ENCODE assay signal across 18 mouse cellular contexts in the genomic region with DNA sequence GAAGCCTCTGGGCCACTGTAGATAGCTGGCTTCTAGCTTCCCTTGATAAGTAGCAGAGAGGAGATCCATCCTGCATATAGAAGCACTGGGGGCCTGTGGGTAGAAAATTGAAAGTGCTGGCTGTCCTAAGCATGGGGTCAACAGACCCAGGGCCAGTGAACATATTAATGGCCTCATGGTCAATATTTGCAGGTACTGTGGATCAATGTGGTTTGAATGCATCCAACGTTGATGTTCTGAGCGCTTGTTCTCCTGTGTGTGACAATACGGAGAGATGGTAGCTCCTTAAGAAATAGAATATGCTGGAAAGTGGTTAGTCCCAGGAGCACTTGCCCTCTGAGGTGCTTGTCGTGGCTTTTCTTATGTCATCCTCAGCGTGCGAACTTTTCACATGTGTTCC.
"Had no signal": no experiment of that assay in that cellular context is flagged by ENCODE, and none has a peak within 500 bp of the region (broad histone marks: within the 10 kb centered on the region; RNA-seq: fewer than 3 reads in every experiment).

No protein-coding gene starts in this region.

- H3K9ac ChIP-seq: liver, embryonic 15.5 days; lung, embryonic 14.5 days; midbrain, embryonic 12.5 days; neural tube, embryonic 13.5 days; neural tube, embryonic 15.5 days had no signal

- H3K36me3 ChIP-seq: liver, embryonic 15.5 days; midbrain, embryonic 10.5 days; midbrain, embryonic 12.5 days; neural tube, embryonic 13.5 days; neural tube, embryonic 15.5 days had no signal

- H3K27ac ChIP-seq: liver, embryonic 15.5 days; midbrain, embryonic 10.5 days; midbrain, embryonic 12.5 days; neural tube, embryonic 13.5 days; neural tube, embryonic 15.5 days had no signal

- DNase-seq: lung, adult 18-20 months; lung, embryonic 14.5 days; lung, postnatal 10 days; lung, postnatal 4 days; midbrain, embryonic 14.5 days; retina, postnatal 1 day; right cerebral cortex, adult 18-20 months; right cerebral cortex, postnatal 25 days; right cerebral cortex, postnatal 4 days; spleen, adult 18-20 months; thymus, adult 18-20 months; thymus, postnatal 25 days had no signal

- H3K4me3 ChIP-seq: liver, embryonic 15.5 days; midbrain, embryonic 10.5 days; midbrain, embryonic 12.5 days; myocyte; neural tube, embryonic 13.5 days; neural tube, embryonic 15.5 days had no signal

- H3K9me3 ChIP-seq: liver, embryonic 15.5 days; midbrain, embryonic 10.5 days; midbrain, embryonic 12.5 days; neural tube, embryonic 13.5 days; neural tube, embryonic 15.5 days had no signal

- H3K4me1 ChIP-seq: midbrain, embryonic 10.5 days; midbrain, embryonic 12.5 days; neural tube, embryonic 13.5 days; neural tube, embryonic 15.5 days had no signal

- H3K27me3 ChIP-seq: liver, embryonic 15.5 days; midbrain, embryonic 12.5 days; neural tube, embryonic 13.5 days; neural tube, embryonic 15.5 days had no signal
